Mouse (Mus musculus) heart, postnatal 0 days (tissue): ENCODE data around the gene Comt. TPM values are rescaled to one million over a fixed set of nuclear protein-coding genes. Genes with fewer than 3 reads are reported as not detected.

Experiments used
- ATAC-seq: fragments of 200-750 bp; cut with Nextera tagmentation; 2 replicates; pipeline ENCODE4 v1.8.0; 2017; ENCODE audit warnings: low read depth, moderate number of reproducible peaks, moderate library complexity; ENCODE audit not compliant: insufficient read depth
- DNase-seq: peaks from one replicate; pipeline ENCODE4 v3.0.0-alpha.2; 2016; ENCODE audit warnings: low spot score
- H3K27ac ChIP-seq: fragments of 300-500 bp; sonication (generic); 2 replicates; pipeline ENCODE4 v1.5.1; 2014; ENCODE audit warnings: low read depth, mild to moderate bottlenecking
- H3K27me3 ChIP-seq: fragments of 300-500 bp; sonication (generic); 2 replicates; pipeline ENCODE4 v1.6.1; 2014; ENCODE audit warnings: low read length, mixed read lengths; ENCODE audit not compliant: control insufficient read depth, insufficient read depth
- H3K36me3 ChIP-seq: fragments of 300-500 bp; sonication (generic); replicated peaks from 2 replicates; pipeline ENCODE4 v1.6.1; 2014; ENCODE audit warnings: low read length, mixed read lengths; ENCODE audit not compliant: control insufficient read depth, insufficient read depth
- H3K4me1 ChIP-seq: fragments of 300-500 bp; sonication (generic); 2 replicates; pipeline ENCODE4 v1.6.1; 2014; ENCODE audit warnings: antibody characterized with exemption; ENCODE audit not compliant: control insufficient read depth, insufficient read depth
- H3K4me2 ChIP-seq: fragments of 300-500 bp; sonication (generic); 2 replicates; pipeline ENCODE4 v1.6.1; 2014; ENCODE audit warnings: low read depth, mild to moderate bottlenecking, low read length, moderate library complexity
- H3K4me3 ChIP-seq: fragments of 300-500 bp; sonication (generic); 2 replicates; pipeline ENCODE4 v1.5.1; 2014; ENCODE audit warnings: low read depth, low read length
- H3K9ac ChIP-seq: fragments of 300-500 bp; sonication (generic); replicated peaks from 2 replicates; pipeline ENCODE4 v1.6.1; 2014; ENCODE audit warnings: low read depth, low read length, mixed read lengths
- H3K9me3 ChIP-seq: fragments of 300-500 bp; sonication (generic); replicated peaks from 2 replicates; pipeline ENCODE4 v1.6.1; 2016; ENCODE audit warnings: low read length; ENCODE audit not compliant: control insufficient read depth
- CTCF ChIP-seq: IDR thresholded peaks from 2 replicates; pipeline ENCODE4 v1.5.1; 2016; ENCODE audit warnings: antibody characterized with exemption, control low read depth, low read depth
- EP300 ChIP-seq: IDR thresholded peaks from 2 replicates; pipeline ENCODE4 v1.6.1; 2016; ENCODE audit warnings: antibody characterized with exemption, low read depth
- WGBS: fragments of 180-500 bp; shearing (Covaris S2); extraction: QIAGEN DNeasy Blood & Tissue Kit; methylation state at CpG from one replicate; pipeline ENCODE4 v1.1.7; 2014; 5-methylcytosine and 5-hydroxymethylcytosine counted together
- polyA plus RNA-seq: library from polyadenylated mRNA; unstranded; fragments of >200 nt; fragmentation: Nextera tagmentation; extraction: Ambion mirVana; gene quantifications from 2 replicates; pipeline ENCODE4 v1.2.1, GENCODE M21; 2015
- total RNA-seq: library from RNA; depleted of rRNA; stranded (reverse); fragments of >200 nt; gene quantifications from 2 replicates; pipeline ENCODE4 v1.2.3, GENCODE M21; 2014; ENCODE audit warnings: low replicate concordance

Comt gene
- total and polyA plus RNA-seq, 2 experiments from 2014 or later, result 155 to 168 TPM

DNA sequence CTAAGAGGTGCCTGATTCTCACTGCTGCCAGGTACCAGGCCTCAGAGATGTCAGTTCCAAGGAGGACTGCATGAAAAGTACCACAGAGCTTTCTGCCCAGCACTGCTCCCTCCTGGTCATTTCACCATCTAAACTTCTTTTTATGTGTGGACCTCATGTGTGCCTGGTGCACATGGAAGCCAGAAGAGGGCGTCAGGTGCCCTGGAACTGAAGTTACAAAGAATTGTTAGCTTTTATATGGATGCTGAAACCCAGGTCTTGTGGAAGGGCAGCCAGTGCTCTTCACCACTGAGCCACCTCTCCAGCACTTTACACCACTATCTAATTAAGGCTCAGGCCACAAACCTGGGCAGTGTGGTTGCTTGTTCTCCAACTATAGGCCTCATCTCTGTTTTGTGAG lies 44.2 kb upstream of the Comt start:
- TF ChIP-seq CTCF (peak; percentile 22; the same call in 1 of the 2 replicates), EP300 (no peak)

DNA sequence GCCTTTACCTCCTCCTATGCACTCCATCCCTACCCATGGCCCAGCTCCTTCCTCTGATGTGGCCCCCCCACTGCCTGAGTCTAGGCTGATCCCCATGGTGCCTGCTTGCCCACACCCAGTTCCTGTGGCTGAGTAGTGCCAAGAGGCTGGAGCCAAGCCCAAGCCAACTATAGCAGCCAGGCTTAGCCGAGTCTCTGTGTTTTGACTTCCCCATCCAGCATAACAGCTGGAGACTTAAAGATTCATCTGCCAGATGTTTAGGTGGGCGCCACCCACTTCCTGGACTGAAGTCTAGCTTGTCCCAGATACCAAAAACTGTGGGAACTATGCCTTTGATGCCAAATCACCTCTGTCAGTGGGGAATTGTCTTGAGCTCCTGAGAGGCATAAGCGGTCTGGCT lies 37.6 kb upstream of the Comt start:
- DNase-seq (no peak), ATAC-seq (peak; percentile 37; the same call in 1 of the 2 replicates)
- no peak overlapping the region for H3K4me2 ChIP-seq
- H3K27me3 ChIP-seq, result no peaks in the 10 kb centered on the region
- H3K36me3 ChIP-seq, result peaks cover 8% of the 10 kb centered on the region; the same call in 1 of the 2 replicates
- H3K4me3 ChIP-seq, result no peak overlapping the region
- no peaks in the 10 kb centered on the region for H3K9me3 ChIP-seq
- no peak overlapping the region for H3K27ac ChIP-seq
- no peak overlapping the region for H3K9ac ChIP-seq
- WGBS, result 55% methylated on average over 3 of the region's 3 CpGs
- H3K4me1 ChIP-seq, result peaks cover 4% of the 10 kb centered on the region; the same call in 1 of the 2 replicates
- no peak for TF ChIP-seq CTCF
- 0 out of 2 replicates have a peak, but pooled peaks have one; percentile 53 for TF ChIP-seq EP300

More for the DNA sequence above, 44.2 kb upstream of the Comt start:
- no peaks in the 10 kb centered on the region for H3K4me1 ChIP-seq
- H3K36me3 ChIP-seq, result peaks cover 15% of the 10 kb centered on the region
- ATAC-seq (no peak), DNase-seq (no peak)
- no peak overlapping the region for H3K4me2 ChIP-seq
- no peaks in the 10 kb centered on the region for H3K27me3 ChIP-seq
- H3K9ac ChIP-seq, result no peak overlapping the region
- 58% methylated on average over 1 of the region's 1 CpGs for WGBS
- no peak overlapping the region for H3K27ac ChIP-seq
- H3K4me3 ChIP-seq, result no peak overlapping the region
- H3K9me3 ChIP-seq, result no peaks in the 10 kb centered on the region

DNA sequence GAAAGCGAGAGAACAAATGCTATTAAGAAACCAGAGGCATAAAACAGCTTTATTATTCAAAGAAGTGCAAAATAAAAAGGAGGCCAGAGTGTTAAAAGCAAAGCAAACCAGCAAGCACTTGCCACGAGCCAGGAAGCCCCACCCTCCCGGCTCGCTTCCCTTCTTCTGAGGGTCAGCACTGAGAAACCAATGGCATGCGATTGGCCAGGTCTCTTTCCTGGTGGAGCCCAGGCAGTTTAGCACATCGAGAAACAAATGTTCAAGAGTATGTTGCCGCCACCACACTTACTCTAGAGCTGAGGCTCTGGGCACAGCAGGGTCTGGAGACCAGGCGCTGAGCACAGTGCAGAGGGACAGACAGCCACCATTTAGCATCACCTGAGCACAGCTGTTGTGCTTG lies 35.9 kb upstream of the Comt start:
- Histone ChIP-seq H3K4me1 (peaks cover 9% of the 10 kb centered on the region; the same call in 1 of the 2 replicates), H3K9me3 (no peaks in the 10 kb centered on the region), H3K4me3 (no peak overlapping the region), H3K27me3 (no peaks in the 10 kb centered on the region), H3K27ac (no peak overlapping the region), H3K9ac (no peak overlapping the region), H3K36me3 (peaks cover 7% of the 10 kb centered on the region; the same call in 1 of the 2 replicates), H3K4me2 (no peak overlapping the region)
- no peak for DNase-seq
- no peak for ATAC-seq
- TF ChIP-seq EP300 (no peak), CTCF (no peak)
- WGBS, result 63% methylated on average over 8 of the region's 8 CpGs

DNA sequence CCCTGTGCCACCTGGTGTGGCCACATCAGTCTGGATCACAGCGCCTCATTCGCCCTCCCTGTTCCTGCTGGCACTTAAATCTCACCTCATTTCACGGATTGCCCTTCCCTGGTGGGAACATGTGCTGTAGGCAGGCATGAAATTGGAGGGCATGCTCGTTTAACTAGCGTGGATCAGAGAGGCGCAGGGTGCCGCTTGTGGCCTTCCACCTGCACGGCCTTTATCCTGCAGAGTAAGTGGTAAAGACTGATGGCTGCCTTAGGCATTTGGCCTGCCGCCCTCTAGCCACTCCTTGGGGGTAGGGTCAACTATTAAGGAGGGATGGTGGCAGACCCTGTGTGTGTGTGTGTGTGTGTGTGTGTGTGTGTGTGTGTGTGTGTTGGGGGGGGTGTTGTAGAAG lies 35.4 kb upstream of the Comt start:
- WGBS, result 80% methylated on average over 9 of the region's 9 CpGs
- no peaks in the 10 kb centered on the region for H3K27me3 ChIP-seq
- H3K9ac ChIP-seq, result no peak overlapping the region
- no peak overlapping the region for H3K4me3 ChIP-seq
- DNase-seq (no peak), ATAC-seq (no peak)
- no peak overlapping the region for H3K27ac ChIP-seq
- no peaks in the 10 kb centered on the region for H3K9me3 ChIP-seq
- H3K4me2 ChIP-seq, result no peak overlapping the region
- TF ChIP-seq EP300 (no peak), CTCF (no peak)
- peaks cover 9% of the 10 kb centered on the region; the same call in 1 of the 2 replicates for H3K4me1 ChIP-seq
- peaks cover 9% of the 10 kb centered on the region for H3K36me3 ChIP-seq

DNA sequence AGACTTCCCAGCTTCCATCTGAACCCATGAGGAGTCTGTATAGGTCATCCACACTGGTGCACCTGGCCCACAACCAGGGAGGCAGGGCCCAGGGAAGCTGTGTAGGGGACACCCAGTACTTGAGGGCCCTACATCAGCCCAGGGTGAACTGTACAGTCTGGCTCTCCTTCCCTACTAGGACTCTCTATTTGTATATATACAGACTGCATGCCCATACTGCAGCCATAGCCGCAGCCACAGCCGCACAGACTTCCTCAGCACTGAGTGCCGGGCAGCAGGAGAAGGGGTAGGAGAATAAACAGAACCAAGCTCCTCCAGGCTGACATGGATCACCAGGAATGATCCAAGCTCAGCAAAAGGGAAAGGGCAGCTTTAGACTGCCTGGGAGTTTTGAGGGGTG lies 34.2 kb upstream of the Comt start:
- TF ChIP-seq CTCF, result no peak
- TF ChIP-seq EP300, result no peak
- 85% methylated on average over 3 of the region's 3 CpGs for WGBS

DNA sequence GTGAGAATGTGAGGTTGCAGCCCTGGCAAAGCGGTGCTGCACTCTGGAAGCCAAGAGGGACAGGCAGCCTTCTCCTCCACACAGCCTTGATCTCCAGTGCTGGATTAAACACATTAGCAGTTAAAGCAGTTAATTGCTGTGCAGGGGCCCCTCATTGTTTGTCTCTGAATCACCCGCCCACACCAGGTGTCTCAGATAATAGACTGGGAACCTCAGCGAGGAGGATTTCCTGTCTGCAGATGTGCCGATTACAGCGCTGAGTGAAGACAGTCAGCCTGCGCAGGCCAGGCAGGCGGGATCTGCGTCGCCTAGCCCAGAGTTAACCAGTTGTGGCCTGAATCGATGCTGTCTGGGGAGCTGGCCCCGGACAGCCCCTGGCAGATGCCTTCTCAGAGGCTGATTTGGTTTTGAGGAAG lies 33.3 kb upstream of the Comt start:
- Histone ChIP-seq H3K9ac (no peak overlapping the region), H3K4me3 (peak overlapping the region; percentile 2; the same call in 1 of the 2 replicates), H3K4me1 (peaks cover 9% of the 10 kb centered on the region; the same call in 1 of the 2 replicates), H3K4me2 (peak overlapping the region; percentile 37), H3K9me3 (no peaks in the 10 kb centered on the region), H3K27me3 (no peaks in the 10 kb centered on the region), H3K36me3 (peaks cover 19% of the 10 kb centered on the region), H3K27ac (peak overlapping the region; percentile 54; the same call in 1 of the 2 replicates)
- TF ChIP-seq EP300 (no peak), CTCF (no peak)
- DNase-seq, result no peak
- 31% methylated on average over 11 of the region's 11 CpGs for WGBS
- ATAC-seq, result peak; percentile 35

More for the DNA sequence above, 34.2 kb upstream of the Comt start:
- DNase-seq, result no peak
- no peak for ATAC-seq
- Histone ChIP-seq H3K27me3 (no peaks in the 10 kb centered on the region), H3K4me2 (no peak overlapping the region), H3K36me3 (peaks cover 19% of the 10 kb centered on the region), H3K27ac (no peak overlapping the region), H3K4me3 (no peak overlapping the region), H3K9me3 (no peaks in the 10 kb centered on the region), H3K9ac (no peak overlapping the region), H3K4me1 (peaks cover 9% of the 10 kb centered on the region; the same call in 1 of the 2 replicates)
